Mouse (Mus musculus): ENCODE measurements at regions not wholly inside any gene's neighbourhood (a gene's known extent, or its start where the extent isn't known, plus 50 kb on each side); places are given as distances from the start of the nearest gene placed in this dataset.

DNA sequence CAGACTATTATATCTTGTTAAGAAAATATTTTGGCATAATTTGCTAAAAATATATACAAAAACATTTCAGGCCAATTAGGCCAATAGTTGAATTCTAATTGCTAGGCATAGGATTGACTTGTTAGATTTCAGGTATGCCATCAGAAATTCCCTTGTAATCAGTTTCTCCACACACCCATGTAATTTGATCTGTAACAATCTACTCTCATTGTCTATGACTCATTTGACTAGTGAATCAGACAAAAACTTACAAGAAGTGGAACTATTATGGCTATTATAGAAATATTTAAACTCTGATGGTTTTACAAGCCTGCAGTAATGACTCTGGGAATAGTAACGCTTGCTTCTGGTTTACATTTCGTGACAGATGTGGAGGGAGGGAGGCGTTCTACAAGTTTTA is 338.9 kb upstream of the Ptbp2 start:
- no peak for DNase-seq (ENCODE audit: low spot score in 2 of 2)

DNA sequence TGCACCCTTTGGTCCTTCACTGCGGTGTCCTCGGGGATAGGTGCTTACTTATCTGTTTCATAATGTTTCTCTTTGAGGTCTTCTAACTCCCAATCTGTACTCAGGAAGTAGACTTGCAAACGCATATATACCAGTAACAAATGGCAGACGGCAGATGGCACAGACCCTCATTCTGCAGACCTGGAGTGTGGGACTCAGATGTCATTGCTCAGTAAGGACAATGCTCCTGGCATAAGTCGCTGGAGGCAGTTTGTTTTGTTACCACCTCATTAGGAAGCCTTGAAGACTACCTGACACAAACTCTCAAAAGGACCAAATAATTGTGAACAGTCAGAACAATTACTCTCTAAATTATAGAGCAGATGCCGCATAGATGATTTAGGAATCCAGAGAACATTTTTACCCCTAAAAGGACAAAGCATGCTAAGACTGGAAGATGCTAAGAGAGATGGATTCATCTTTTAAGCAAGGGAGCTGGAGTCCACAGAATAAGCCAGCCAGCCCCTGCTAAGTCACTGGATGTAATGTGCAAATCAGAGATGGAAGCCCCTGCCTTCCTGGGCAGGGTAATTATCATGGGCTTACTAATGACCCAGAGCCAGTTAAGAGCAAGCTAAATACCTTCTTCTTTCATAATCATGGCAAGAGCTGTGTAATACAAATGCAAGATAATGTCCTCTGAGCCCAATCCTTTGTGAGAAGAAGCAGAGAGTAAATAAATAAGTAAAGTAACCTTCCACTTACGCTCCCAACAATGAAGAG is 299.1 kb upstream of the Ptbp2 start:
- DNase-seq (ENCODE audit: low spot score in 2 of 2), result no peak

DNA sequence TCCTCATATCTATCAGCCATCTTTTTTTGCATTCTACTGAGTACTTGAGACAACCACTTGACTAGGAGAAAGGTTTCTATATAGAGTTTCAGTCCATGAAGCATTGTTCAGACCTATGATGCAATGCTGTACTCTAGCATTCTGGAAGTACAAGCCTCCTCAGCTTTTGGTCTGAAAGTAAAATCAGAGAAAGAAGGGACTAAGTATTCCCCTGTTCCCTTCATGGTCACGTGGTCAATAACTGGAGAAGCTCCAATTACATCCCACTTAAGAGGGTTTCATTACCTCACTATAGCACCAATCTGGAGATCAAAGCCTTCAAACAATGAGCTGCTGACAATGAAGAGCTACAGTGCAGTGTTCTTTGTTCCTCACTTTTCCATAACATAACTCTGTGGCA is 289.3 kb upstream of the Ptbp2 start:
- DNase-seq (ENCODE audit: low spot score in 2 of 2), result no peak

DNA sequence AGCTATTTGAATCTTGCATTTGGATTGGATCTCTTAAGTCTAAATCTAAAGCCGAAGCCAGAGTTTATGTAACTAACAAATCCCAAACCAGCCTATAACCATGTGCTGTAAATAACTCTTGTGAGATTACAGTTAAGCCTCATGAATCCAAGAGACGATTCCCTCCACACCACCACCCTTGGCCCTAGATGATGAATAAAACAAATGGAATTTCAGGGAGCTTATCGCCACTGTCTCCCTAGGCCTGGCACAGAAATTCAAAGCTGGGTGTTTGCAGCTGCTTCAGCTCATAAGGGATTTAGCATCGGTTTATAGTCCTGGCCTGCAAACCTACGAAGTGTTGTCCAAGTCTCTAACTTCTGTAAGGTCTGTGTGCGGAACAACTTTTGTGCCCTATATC is 281.4 kb upstream of the Ptbp2 start:
- DNase-seq (ENCODE audit: low spot score in 2 of 2), result no peak

GRCm38 (mm10) chr3:120064854-120065480 is 280.7 kb upstream of the Ptbp2 start:
- DNase-seq (ENCODE audit: low spot score in 2 of 2), result no peak

DNA sequence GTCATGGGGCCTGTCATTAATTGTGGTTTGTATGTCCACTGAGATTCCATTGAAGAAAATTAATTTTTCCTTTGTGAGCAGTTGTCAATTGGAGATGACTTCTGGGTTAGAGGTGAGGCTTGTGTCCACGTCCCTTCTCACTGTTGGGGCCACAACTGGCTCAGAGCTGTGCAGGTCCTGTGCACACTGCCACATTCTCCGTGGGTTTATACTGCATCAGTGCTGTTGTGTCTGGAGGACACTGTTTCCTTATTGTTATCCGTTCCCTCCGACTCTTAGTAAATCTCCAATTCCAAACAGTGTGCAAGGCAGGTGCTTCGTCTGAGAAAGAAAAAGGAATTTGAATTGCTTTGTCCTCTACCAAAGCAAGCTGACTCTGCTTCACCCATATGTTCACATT is 278.0 kb upstream of the Ptbp2 start:
- no peak for DNase-seq (ENCODE audit: low spot score in 2 of 2)

DNA sequence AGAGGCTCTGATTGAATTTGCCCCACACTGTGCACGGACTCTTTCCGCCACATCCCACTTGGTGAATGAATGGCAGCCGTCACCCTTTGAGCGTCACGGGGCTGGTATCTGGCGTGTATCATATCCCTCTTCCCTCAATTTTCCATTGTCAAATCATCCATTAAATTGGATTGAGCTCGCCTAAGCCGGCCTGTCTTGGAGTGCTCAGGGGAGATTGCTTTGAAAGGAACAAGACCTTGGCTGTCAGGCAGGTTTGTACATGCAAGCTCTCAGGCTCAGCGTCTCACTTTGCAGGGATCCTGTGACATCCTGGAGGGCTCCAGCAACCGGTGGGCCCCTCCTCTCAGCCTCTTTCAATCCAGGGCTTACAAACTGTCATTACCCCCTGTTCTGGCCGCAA is 275.7 kb upstream of the Ptbp2 start:
- DNase-seq (ENCODE audit: low spot score in 2 of 2), result no peak

- no peak for DNase-seq (ENCODE audit: low spot score in 2 of 2)
Observed at GRCm38 (mm10) chr3:120055216-120056154, 271.2 kb upstream of the Ptbp2 start.

- DNase-seq (ENCODE audit: low spot score in 2 of 2), result no peak
Observed at GRCm38 (mm10) chr3:120047238-120047637, 263.0 kb upstream of the Ptbp2 start.

DNA sequence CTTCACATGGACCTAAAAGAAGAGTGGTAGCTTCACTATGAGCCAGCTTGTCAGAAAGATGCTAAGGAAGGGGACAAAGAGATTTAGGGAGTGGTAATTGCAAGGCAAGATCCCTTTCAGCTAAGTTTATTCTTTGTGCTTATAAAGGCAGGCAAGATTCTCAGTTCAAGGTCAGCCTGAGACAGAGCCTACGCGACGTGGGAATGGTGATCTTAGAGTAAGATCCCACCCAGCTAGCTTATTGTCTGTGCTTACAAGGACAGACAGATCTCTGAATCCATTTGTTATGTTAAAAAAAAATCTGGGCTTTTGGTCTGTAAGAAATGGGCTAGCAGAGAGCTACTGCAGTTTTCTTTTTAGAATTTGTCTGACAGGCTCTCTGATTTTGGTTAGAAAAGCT is 253.3 kb upstream of the Ptbp2 start:
- no peak for DNase-seq (ENCODE audit: low spot score in 2 of 2)

DNA sequence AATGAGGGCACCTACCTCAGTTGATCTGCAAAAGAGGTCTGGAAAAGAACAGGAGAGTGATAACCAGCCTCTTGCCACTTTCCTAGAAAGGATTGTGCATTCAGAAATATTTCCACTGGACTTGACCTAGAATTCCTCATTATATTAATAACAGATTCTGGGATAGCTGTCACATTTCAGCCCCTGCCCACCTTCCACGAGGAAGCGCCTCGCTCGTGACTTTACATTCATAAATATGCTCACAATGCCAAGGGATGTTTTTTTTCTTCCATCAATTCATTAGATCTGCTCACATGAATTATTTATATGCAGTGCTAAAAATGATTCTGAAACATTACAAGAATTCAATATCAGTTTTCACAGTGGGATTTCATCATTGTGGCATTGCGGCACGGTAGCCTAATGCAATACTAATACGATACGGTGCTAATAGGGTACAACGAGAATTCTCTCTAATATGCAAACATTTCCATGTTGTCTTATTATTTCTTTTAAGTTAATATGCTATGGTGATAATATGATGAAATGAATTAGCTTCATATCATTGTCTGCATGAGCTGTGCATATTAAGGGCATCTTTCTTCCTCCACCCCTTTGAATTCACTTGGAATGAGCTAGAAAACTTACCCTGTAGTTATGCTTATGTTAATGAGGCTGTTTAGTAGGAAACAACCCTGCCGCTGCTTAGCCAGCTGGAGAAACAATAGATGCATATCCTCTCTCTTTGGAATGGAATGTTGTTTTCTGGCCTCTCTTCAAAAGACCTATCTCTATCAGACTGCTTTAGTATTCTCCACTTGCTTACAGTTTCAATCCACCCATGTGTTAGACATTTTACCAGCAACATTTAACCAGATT is 235.8 kb upstream of the Ptbp2 start:
- DNase-seq (ENCODE audit: low spot score in 2 of 2), result no peak

DNA sequence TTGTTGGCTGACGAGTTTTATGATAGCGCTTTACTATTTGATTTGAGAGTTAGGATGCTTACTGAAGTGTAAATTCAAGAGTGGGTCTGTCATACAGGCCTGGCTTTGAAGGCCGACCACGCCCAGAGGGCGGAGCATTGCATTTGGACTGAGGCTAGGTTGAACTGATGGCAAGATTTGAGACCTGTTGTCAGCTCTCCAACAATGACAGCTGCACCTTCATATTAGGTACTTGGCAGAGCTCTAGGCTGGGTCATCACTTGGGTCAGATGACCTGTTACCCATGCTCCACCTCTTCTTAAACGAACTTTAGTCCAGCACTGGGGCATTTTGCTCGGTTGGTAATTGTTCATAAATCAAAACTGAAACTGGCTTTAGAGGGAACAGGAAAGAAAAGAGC is 231.1 kb upstream of the Ptbp2 start:
- DNase-seq (ENCODE audit: low spot score in 2 of 2), result no peak

DNA sequence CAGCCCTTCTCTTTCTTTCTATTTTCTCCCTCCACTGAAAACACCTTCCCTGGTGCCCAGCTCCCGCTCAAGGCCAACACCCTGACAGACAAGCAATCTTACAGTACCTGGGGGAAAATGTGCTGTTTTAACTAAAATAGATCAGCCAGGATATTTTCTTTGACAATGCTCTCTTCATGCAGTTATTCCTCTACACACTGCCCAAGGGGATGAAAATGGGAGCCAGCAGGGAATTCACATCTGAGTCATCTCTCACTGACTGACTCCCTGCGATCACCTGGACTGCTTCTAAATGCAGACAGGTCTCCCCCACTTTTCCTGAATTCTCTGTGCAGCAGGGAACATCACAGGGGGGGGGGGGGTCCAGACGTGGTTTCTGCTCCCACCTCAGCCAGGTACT is 227.6 kb upstream of the Ptbp2 start:
- DNase-seq (ENCODE audit: low spot score in 2 of 2), result no peak

GRCm38 (mm10) chr3:120008110-120008509 is 223.8 kb upstream of the Ptbp2 start:
- no peak for DNase-seq (ENCODE audit: low spot score in 2 of 2)

DNA sequence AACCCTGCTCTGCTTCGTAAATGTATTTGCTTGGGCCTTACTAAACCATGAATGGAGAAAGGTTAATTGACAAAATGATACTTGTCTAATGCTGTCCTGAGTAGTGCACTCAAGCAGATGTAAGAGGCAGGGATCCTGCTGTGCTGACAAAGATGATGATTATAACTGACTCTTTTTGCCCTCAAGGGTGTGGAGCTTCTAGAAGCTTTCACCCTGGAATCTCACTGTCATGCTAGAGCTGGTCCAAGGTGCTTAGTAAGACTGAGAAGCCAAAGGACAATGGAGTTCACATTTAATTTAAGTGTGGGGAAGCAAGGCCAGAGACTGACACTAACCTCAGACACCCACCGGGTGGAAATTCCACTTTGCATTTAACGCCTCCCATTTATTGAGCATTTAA is 220.3 kb upstream of the Ptbp2 start:
- no peak for DNase-seq (ENCODE audit: low spot score in 2 of 2)

- DNase-seq (ENCODE audit: low spot score in 2 of 2), result no peak
Observed at GRCm38 (mm10) chr3:120000281-120000680, 216.0 kb upstream of the Ptbp2 start.

DNA sequence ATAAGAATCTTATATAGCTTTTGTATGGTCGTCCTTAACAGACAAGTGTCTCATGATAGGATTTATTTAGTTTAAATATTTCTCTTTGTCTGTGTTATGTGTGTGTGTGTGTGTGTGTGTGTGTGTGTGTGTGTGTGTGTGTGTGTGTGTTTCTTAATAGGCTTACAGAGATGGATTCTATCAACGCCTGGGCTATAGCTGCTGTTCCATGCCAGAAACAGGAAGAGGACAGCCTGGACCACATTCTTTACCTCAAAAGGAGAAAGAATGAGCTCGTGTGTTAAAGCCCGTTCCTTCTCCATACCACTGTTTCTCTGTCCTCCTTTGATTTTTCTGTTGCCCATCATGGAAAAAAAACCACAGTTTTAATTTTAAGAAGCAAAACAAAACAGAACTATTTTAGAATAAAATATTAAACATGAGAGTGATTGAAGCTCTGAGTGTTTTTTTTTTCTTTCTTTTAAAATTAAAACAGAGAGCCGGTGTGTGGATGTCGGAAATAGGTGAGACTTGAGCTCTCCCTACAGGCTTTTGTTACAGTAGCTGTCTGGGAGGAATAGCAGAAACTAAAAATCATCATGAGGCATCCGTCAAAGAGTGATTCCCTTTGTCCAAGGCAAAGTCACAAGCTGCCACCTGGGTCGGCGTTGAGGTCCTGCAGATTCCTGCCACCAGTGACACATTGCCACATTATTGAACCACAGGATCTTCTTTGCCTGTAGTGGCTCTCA is 212.2 kb upstream of the Ptbp2 start:
- no peak for DNase-seq (ENCODE audit: low spot score in 2 of 2)

- DNase-seq (ENCODE audit: low spot score in 2 of 2), result no peak
Observed at GRCm38 (mm10) chr3:119995781-119996180, 211.5 kb upstream of the Ptbp2 start.

GRCm38 (mm10) chr3:119987245-119987852 is 203.1 kb upstream of the Ptbp2 start:
- no peak for DNase-seq (ENCODE audit: low spot score in 2 of 2)

GRCm38 (mm10) chr3:119977349-119977748 is 193.1 kb upstream of the Ptbp2 start:
- DNase-seq (ENCODE audit: low spot score in 2 of 2), result no peak

- DNase-seq (ENCODE audit: low spot score in 2 of 2), result no peak
Observed at GRCm38 (mm10) chr3:119976363-119976762, 192.1 kb upstream of the Ptbp2 start.

Measured in frontal cortex, postnatal 25 days (tissue).